Mouse (Mus musculus): Measurements from ENCODE around the gene BC028528. TPM values are rescaled to one million over a fixed set of nuclear protein-coding genes. Genes with fewer than 3 reads are reported as not detected.

The BC028528 gene
- 4.6 and 18.9 TPM in 2 replicates for polyA plus RNA-seq (2011; ENCODE audit: insufficient read depth, insufficient read length, low replicate concordance, missing spikeins)

GRCm38 (mm10) chr3:95891211-95892065 is at the start of gene BC028528:
BC028528 (minus strand) TSS chr3:95892005.
- no peak for TF ChIP-seq POLR2A (IDR thresholded peaks at IDR 0.05; ENCODE audit: borderline replicate concordance, control insufficient read depth, low read depth, low read length)
- TF ChIP-seq CTCF (IDR thresholded peaks at IDR 0.05; ENCODE audit: control insufficient read depth, insufficient read depth, low read length), result no peak
- WGBS, result 8% methylated on average over 12 of the region's 12 CpGs
- H3K4me3 ChIP-seq (replicated peaks; ENCODE audit: control insufficient read depth, low read depth, low read length), result peak within 1 kb of the TSS; percentile 49
- peaks cover 6% of the 10 kb centered on the region for H3K4me1 ChIP-seq (ENCODE audit: control insufficient read depth, insufficient read depth, low read length)
- H3K27ac ChIP-seq (ENCODE audit: control insufficient read depth, insufficient read depth, low read depth, low read length, poor library complexity), result peak within 1 kb of the TSS; percentile 80

DNA sequence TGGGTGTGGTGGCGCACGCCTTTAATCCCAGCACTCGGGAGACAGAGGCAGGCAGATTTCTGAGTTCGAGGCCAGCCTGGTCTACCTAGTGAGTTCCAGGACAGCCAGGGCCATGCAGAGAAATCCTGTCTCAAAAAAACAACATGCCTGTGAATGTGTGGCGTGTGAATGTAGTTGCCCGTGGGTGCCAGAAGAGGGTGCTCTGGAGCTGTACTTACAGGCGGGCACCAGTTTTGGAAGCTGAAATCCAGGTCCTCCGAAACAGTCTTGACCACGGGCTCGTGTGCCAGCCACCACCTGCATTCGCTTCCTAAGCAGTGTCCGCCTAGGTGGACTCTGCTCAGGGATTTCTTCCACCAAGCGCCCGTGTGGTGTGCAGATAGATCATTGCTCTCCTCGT is 47.0 kb upstream of the BC028528 start:
- H3K27ac ChIP-seq (ENCODE audit: control insufficient read depth, insufficient read depth, low read depth, low read length, poor library complexity), result no peak overlapping the region
- H3K4me3 ChIP-seq (replicated peaks; ENCODE audit: control insufficient read depth, low read depth, low read length), result no peak overlapping the region
- no peaks in the 10 kb centered on the region for H3K4me1 ChIP-seq (ENCODE audit: control insufficient read depth, insufficient read depth, low read length)
- 85% methylated on average over 15 of the region's 15 CpGs for WGBS
- TF ChIP-seq POLR2A (IDR thresholded peaks at IDR 0.05; ENCODE audit: borderline replicate concordance, control insufficient read depth, low read depth, low read length), result no peak
- peak; percentile 68 for TF ChIP-seq CTCF (IDR thresholded peaks at IDR 0.05; ENCODE audit: control insufficient read depth, insufficient read depth, low read length)

GRCm38 (mm10) chr3:95938217-95938616 is 46.4 kb upstream of the BC028528 start:
- 44% methylated on average over 8 of the region's 8 CpGs for WGBS
- Histone ChIP-seq H3K4me3 (replicated peaks; ENCODE audit: control insufficient read depth, low read depth, low read length) (no peak overlapping the region), H3K4me1 (ENCODE audit: control insufficient read depth, insufficient read depth, low read length) (no peaks in the 10 kb centered on the region), H3K27ac (ENCODE audit: control insufficient read depth, insufficient read depth, low read depth, low read length, poor library complexity) (no peak overlapping the region)
- TF ChIP-seq POLR2A (IDR thresholded peaks at IDR 0.05; ENCODE audit: borderline replicate concordance, control insufficient read depth, low read depth, low read length) (no peak), CTCF (IDR thresholded peaks at IDR 0.05; ENCODE audit: control insufficient read depth, insufficient read depth, low read length) (no peak)

DNA sequence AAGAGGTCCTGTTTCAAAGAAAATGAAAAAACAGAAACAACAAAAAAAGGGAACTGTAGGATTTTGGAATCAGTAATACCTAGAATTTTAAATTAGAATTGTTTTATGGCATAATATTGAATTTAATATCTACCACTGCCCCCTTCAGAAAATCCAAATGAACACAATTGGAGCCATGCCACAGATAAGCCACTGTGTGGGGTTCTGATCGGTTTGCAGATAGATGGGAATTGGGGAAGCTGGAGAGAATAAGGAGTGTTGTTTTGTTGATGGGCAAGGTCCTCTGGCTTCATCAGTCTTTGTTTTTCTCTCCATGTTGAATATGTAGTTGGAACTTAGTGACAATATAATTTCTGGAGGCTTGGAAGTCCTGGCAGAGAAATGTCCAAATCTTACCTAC is 42.6 kb upstream of the BC028528 start:
- WGBS, result 53% methylated on average over 1 of the region's 1 CpGs
- no peak overlapping the region for H3K27ac ChIP-seq (ENCODE audit: control insufficient read depth, insufficient read depth, low read depth, low read length, poor library complexity)
- no peaks in the 10 kb centered on the region for H3K4me1 ChIP-seq (ENCODE audit: control insufficient read depth, insufficient read depth, low read length)
- TF ChIP-seq CTCF (IDR thresholded peaks at IDR 0.05; ENCODE audit: control insufficient read depth, insufficient read depth, low read length) (no peak), POLR2A (IDR thresholded peaks at IDR 0.05; ENCODE audit: borderline replicate concordance, control insufficient read depth, low read depth, low read length) (no peak)
- no peak overlapping the region for H3K4me3 ChIP-seq (replicated peaks; ENCODE audit: control insufficient read depth, low read depth, low read length)

GRCm38 (mm10) chr3:95933111-95933750 is 41.4 kb upstream of the BC028528 start:
- TF ChIP-seq CTCF (IDR thresholded peaks at IDR 0.05; ENCODE audit: control insufficient read depth, insufficient read depth, low read length) (no peak), POLR2A (IDR thresholded peaks at IDR 0.05; ENCODE audit: borderline replicate concordance, control insufficient read depth, low read depth, low read length) (no peak)
- H3K27ac ChIP-seq (ENCODE audit: control insufficient read depth, insufficient read depth, low read depth, low read length, poor library complexity), result no peak overlapping the region
- no peak overlapping the region for H3K4me3 ChIP-seq (replicated peaks; ENCODE audit: control insufficient read depth, low read depth, low read length)
- H3K4me1 ChIP-seq (ENCODE audit: control insufficient read depth, insufficient read depth, low read length), result no peaks in the 10 kb centered on the region
- 87% methylated on average over 7 of the region's 7 CpGs for WGBS

GRCm38 (mm10) chr3:95932566-95932965 is 40.8 kb upstream of the BC028528 start:
- 93% methylated on average over 7 of the region's 7 CpGs for WGBS
- H3K4me1 ChIP-seq (ENCODE audit: control insufficient read depth, insufficient read depth, low read length), result peaks cover 1% of the 10 kb centered on the region; the same call in 1 of the 2 replicates
- H3K4me3 ChIP-seq (replicated peaks; ENCODE audit: control insufficient read depth, low read depth, low read length), result no peak overlapping the region
- TF ChIP-seq CTCF (IDR thresholded peaks at IDR 0.05; ENCODE audit: control insufficient read depth, insufficient read depth, low read length) (no peak), POLR2A (IDR thresholded peaks at IDR 0.05; ENCODE audit: borderline replicate concordance, control insufficient read depth, low read depth, low read length) (no peak)
- H3K27ac ChIP-seq (ENCODE audit: control insufficient read depth, insufficient read depth, low read depth, low read length, poor library complexity), result no peak overlapping the region

DNA sequence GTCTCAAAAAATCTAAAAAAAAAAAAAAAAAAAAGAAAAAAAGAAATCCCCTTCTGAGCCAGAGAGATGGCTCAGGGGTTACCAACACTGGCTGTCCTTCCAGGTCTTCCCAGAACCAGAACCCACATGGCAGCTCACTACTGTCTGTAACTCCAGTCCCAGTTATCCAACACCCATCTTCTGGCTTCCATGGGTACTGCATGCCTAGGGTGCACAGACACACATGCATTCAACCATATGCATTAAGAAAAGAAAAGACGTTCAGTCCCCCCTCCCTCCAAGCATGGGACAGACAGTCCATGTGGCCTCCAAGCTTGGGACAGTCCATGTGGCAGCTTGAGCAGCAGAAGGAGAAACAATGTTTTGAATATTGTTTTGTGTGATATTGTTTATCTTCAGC is 40.4 kb upstream of the BC028528 start:
- Histone ChIP-seq H3K27ac (ENCODE audit: control insufficient read depth, insufficient read depth, low read depth, low read length, poor library complexity) (no peak overlapping the region), H3K4me1 (ENCODE audit: control insufficient read depth, insufficient read depth, low read length) (peaks cover 1% of the 10 kb centered on the region; the same call in 1 of the 2 replicates), H3K4me3 (replicated peaks; ENCODE audit: control insufficient read depth, low read depth, low read length) (no peak overlapping the region)
- WGBS, result 45% methylated on average over 1 of the region's 1 CpGs
- TF ChIP-seq POLR2A (IDR thresholded peaks at IDR 0.05; ENCODE audit: borderline replicate concordance, control insufficient read depth, low read depth, low read length) (no peak), CTCF (IDR thresholded peaks at IDR 0.05; ENCODE audit: control insufficient read depth, insufficient read depth, low read length) (no peak)

GRCm38 (mm10) chr3:95931471-95931870 is 39.7 kb upstream of the BC028528 start:
- Histone ChIP-seq H3K4me3 (replicated peaks; ENCODE audit: control insufficient read depth, low read depth, low read length) (no peak overlapping the region), H3K4me1 (ENCODE audit: control insufficient read depth, insufficient read depth, low read length) (peaks cover 1% of the 10 kb centered on the region; the same call in 1 of the 2 replicates), H3K27ac (ENCODE audit: control insufficient read depth, insufficient read depth, low read depth, low read length, poor library complexity) (no peak overlapping the region)
- 73% methylated on average over 1 of the region's 1 CpGs for WGBS
- TF ChIP-seq CTCF (IDR thresholded peaks at IDR 0.05; ENCODE audit: control insufficient read depth, insufficient read depth, low read length), result no peak
- TF ChIP-seq POLR2A (IDR thresholded peaks at IDR 0.05; ENCODE audit: borderline replicate concordance, control insufficient read depth, low read depth, low read length), result no peak

Data from bone marrow, adult 2 months (tissue).